Mouse (Mus musculus): ENCODE measurements around the gene Dgke. TPM values are rescaled to one million over a fixed set of nuclear protein-coding genes. Genes with fewer than 3 reads are reported as not detected.
A peak's percentile ranks its signal among the peaks of the same experiment; 100 is the strongest.

Dgke gene
- polyA plus RNA-seq, 1 experiment from 2014 or later: 7.1 TPM

DNA sequence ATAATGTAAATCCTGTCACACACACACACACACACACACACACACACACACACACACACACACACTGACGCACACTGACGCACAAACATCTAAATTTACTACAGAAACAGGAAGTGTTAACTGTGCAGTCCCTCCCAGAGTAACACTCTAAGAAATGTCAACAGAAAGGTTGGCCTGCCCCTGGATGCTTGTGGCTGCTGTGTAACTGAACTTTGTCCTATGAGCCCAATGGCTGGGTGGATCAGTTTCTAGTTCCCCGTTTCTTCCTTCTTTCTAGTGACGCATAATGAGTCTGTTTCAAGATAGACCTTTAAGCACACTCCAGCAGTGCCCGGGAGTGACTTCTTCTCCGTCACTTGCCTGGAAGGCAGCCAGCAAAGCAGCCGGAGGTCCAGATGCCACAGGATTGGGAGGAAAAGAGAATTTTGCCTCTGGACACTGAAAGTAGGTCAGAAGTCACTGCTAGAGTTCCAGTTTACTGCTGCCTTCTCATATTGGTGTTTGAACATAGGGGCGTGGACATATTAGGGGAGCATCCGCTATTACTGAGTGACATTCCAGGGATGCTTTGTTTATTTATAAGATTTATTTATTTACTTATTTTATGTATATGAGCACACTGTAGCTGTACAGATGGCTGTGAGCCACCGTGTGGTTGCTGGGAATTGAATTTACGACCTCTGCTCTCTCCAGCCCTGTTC, 42.3 kb downstream of the Dgke start:
- in situ Hi-C loops (cut with MboI; ENCODE audit: low pct_unique_long_range_greater_than_20kb): no loop called here
- H3K27me3 ChIP-seq: no peaks in the 10 kb centered on the region
- ATAC-seq (peak; percentile 23), DNase-seq (ENCODE audit: low read depth, low spot score) (peak; percentile 41)
- CTCF ChIA-PET: interaction anchor here (1.6 kb wide), 1 partner anchor 31 kb away, joined by 6 read pairs; no protein-coding TSS in a partner anchor
- no peak for TF ChIP-seq CTCF (IDR thresholded peaks at IDR 0.05)
- POLR2A ChIA-PET: no interaction called here

DNA sequence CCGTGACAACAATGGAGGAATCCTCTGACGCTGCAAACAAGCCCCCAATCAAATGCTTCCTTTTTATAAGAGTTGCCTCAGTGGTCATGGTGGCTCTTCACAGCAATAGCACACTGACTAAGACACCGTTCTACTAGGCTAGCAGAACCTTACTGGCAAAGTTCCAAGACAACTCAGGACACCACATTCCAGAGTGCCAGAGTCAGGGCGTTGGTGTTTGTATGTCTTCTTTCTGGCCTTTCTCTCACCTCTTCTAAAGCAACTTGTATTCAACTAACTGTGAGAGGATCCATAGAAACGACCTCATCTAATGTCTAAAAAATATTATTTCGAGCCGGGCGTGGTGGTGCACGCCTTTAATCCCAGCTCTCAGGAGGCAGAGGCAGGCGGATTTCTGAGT, 43.2 kb downstream of the Dgke start:
- in situ Hi-C loops (cut with MboI; ENCODE audit: low pct_unique_long_range_greater_than_20kb): no loop called here
- TF ChIP-seq CTCF (IDR thresholded peaks at IDR 0.05): no peak

DNA sequence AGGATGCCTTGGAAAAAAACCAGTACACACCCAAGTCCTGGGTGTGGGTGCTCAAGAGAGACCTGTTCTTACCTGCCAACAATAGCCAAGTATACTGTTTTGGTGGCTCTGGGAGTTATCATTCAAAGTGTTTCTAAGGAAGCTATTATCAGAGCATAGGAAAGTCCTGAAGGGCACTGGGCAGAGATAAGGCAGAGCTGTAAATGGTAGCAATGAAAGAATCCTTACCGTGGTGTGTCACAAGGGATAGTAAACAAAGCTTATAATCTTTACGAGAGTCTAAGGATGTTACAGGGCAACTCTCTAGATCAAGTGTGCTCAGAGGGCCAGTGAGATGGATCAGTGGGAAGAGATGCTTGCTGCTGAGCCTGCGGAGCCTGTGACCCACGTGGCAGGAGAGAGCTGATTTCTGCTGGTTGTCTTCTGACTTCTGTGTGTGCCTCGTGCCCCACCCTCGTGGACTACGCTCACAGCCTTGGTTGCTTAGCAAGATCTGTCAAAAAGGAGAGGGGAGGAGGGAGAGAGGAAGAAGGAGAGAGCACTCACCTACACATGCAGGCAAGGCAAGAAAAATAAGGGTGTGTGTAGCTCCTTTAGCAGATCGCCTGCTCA, 44.4 kb downstream of the Dgke start:
- DNase-seq (ENCODE audit: low read depth, low spot score): no peak
- H3K27me3 ChIP-seq: no peaks in the 10 kb centered on the region
- TF ChIP-seq CTCF (IDR thresholded peaks at IDR 0.05): no peak
- no peak for ATAC-seq
- POLR2A ChIA-PET: interaction anchor here (0.7 kb wide), 1 partner anchor 938 kb away, joined by 3 read pairs; no protein-coding TSS in a partner anchor
- CTCF ChIA-PET: interaction anchor here (0.7 to 1.6 kb wide), 3 partner anchors 8 to 34 kb away, joined by 3 read pairs; no protein-coding TSS in a partner anchor
- in situ Hi-C loops (cut with MboI; ENCODE audit: low pct_unique_long_range_greater_than_20kb): no loop called here

More for the DNA sequence above, 43.2 kb downstream of the Dgke start:
- DNase-seq (ENCODE audit: low read depth, low spot score) (peak; percentile 78), ATAC-seq (peak; percentile 92)
- no peaks in the 10 kb centered on the region for H3K27me3 ChIP-seq
- ChIA-PET POLR2A (no interaction called here), CTCF (no interaction called here)

DNA sequence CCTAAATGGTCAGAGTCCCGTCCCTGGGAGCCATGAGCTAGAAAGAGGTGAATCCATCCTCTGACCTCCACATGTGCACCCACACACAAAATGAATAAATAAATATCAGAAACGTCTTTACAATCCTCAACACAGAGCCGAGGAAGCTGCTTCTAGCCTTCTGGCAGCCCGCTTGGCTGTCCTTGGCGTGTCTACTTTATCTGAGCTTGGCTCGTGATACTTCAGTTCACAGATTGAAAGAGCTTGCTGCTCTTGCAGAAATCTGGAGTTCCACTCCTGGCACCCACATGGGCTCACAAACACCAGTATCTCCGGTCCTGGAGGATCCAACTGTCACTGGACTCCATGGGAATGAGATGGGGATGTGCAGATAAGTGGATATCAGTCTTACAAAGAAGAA, 45.0 kb downstream of the Dgke start:
- TF ChIP-seq CTCF (IDR thresholded peaks at IDR 0.05): no peak
- H3K27me3 ChIP-seq: no peaks in the 10 kb centered on the region
- in situ Hi-C loops (cut with MboI; ENCODE audit: low pct_unique_long_range_greater_than_20kb): no loop called here
- ATAC-seq: no peak
- DNase-seq (ENCODE audit: low read depth, low spot score): no peak
- CTCF ChIA-PET: interaction anchor here (0.8 to 1.6 kb wide), 4 partner anchors 9 to 34 kb away, joined by 3 to 4 read pairs (median 4); no protein-coding TSS in a partner anchor
- POLR2A ChIA-PET: interaction anchor here (0.7 kb wide), 1 partner anchor 937 kb away, joined by 3 read pairs; no protein-coding TSS in a partner anchor

DNA sequence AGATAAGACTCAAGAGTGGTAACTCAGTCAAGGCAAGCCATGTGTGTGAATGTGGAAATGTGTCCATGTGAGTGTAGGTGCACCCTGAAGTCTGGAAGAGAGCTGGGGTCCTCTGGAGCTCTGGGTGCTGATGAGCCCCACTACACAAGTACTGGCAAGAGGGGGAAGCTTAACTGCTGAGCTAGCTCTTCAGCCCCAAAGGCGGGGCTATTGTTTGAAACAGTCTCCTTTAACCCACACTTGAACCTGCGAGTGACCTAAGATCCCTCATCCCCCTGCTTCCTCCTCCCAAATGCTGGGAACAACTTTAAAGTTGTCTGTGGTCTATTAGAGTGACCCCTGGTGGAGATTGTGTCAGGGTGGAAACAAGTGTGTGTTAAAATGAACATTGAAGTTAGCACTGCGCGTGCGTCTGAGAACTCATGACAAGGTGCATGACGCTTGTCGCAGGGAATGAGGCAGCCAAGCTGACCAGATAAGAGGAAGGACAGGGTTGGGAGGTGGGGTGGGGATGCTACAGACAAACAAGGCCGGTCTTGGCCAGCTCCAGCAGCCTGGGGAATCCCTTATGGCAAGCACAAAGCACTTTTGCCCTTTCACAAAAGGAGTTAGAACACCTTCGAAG, 45.9 kb downstream of the Dgke start:
- POLR2A ChIA-PET: no interaction called here
- DNase-seq (ENCODE audit: low read depth, low spot score) (no peak), ATAC-seq (no peak)
- CTCF ChIA-PET: interaction anchor here (0.8 to 1.6 kb wide), 4 partner anchors 8 to 33 kb away, joined by 3 to 4 read pairs (median 4); no protein-coding TSS in a partner anchor
- in situ Hi-C loops (cut with MboI; ENCODE audit: low pct_unique_long_range_greater_than_20kb): no loop called here
- H3K27me3 ChIP-seq: no peaks in the 10 kb centered on the region
- TF ChIP-seq CTCF (IDR thresholded peaks at IDR 0.05): no peak

DNA sequence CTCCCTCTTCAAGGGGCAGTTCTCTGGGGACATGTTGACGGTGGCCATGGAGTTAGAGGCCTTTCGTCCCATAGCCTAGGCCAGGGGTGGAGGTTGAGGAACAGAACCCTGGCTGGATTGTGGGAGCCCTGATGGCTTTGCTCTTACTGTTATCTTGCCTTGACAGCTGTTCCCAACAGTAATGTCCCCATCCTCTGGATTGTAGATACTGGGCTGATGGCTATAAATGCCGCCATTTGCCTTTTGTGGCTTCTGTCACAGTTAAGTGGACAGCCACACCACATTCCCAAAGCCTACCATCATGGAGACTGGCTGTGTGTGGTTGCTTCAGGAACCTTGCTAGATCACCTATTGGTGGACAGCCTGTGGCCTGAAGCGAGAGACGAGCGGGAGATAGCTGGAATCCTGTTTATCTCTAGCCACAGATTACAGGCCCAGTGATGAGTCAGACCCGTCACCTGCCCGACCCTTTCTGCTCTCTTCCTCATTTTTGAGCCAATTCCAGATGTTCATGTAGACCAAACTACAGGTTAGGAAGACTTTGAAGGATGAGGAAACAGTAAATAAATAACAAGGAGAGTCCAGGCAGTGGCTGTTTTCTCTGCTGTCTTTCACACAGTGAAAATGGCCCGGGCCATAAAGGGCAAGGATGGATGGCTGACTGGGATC, 49.0 kb downstream of the Dgke start:
- DNase-seq (ENCODE audit: low read depth, low spot score) (no peak), ATAC-seq (no peak)
- in situ Hi-C loops (cut with MboI; ENCODE audit: low pct_unique_long_range_greater_than_20kb): no loop called here
- ChIA-PET CTCF (interaction anchor here (0.9 to 1.3 kb wide), 3 partner anchors 19 to 24 kb away, joined by 3 read pairs; no protein-coding TSS in a partner anchor), POLR2A (no interaction called here)
- no peaks in the 10 kb centered on the region for H3K27me3 ChIP-seq
- TF ChIP-seq CTCF (IDR thresholded peaks at IDR 0.05): no peak

DNA sequence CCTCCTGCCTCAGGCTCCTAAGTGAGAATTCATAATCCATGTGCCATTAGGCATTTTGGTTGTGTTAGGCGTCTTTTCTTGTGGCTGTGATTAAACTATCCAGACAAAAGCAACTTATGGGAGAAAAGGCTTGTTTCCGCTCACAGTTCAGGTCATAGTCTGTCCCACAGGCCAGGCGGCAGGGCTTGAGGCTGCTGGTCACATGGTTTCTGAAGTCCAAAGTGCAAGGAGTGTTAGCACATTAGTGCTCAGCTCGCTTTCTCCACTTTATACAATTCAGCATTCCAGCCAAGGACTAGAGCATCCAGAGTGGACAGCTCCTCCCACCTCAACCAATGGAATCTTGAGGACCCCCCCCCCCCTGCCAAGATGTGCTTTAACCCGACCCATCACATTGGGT, 54.4 kb downstream of the Dgke start:
- ChIA-PET CTCF (interaction anchor here (0.9 kb wide), 1 partner anchor 9 kb away, joined by 4 read pairs; no protein-coding TSS in a partner anchor), POLR2A (no interaction called here)
- no peak for DNase-seq (ENCODE audit: low read depth, low spot score)
- ATAC-seq: no peak
- no peak for TF ChIP-seq CTCF (IDR thresholded peaks at IDR 0.05)
- in situ Hi-C loops (cut with MboI; ENCODE audit: low pct_unique_long_range_greater_than_20kb): no loop called here
- no peaks in the 10 kb centered on the region for H3K27me3 ChIP-seq

DNA sequence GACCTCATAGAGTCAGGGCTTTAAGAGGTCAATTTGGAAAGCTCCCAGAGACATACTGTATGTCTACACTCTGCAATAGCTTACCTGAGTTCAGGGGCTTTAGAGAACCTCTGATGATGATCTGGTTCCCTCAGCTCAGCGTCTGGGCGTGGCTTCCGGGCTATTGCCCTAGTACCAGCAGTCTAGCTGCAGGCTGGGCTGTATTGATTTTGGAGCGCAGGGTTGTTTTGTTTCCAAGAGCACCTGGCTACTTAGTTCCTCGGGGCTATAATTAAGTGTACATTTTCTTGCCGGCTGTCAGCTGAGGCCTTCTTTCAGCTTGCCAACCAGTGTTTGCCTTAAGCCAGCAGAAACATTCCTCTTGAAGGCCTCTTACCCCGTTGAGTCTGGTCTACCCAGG, 57.2 kb downstream of the Dgke start:
- in situ Hi-C loops (cut with MboI; ENCODE audit: low pct_unique_long_range_greater_than_20kb): no loop called here
- no peak for TF ChIP-seq CTCF (IDR thresholded peaks at IDR 0.05)
- no peaks in the 10 kb centered on the region for H3K27me3 ChIP-seq
- DNase-seq (ENCODE audit: low read depth, low spot score) (no peak), ATAC-seq (no peak)
- ChIA-PET CTCF (interaction anchor here (1.2 kb wide), 1 partner anchor 9 kb away, joined by 3 read pairs; no protein-coding TSS in a partner anchor), POLR2A (no interaction called here)

DNA sequence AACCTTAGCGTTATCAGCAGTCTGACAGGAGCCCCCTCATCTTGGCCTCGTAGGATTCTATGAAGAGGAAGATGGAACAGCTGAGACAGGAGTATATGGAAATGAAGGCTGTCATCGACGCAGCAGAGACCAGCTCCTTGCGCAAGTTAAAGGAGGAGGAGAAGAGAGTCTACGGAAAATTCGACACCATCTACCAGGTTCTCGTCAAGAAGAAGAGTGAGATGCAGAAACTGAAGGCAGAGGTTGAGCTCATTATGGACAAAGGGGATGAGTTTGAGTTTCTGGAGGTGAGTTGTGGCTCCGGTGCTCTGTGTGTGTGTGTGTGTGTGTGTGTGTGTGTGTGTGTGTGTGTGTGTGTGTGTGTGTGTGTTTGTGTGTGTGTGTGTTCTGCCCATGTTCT, 57.6 kb downstream of the Dgke start:
- ATAC-seq (no peak), DNase-seq (ENCODE audit: low read depth, low spot score) (no peak)
- in situ Hi-C loops (cut with MboI; ENCODE audit: low pct_unique_long_range_greater_than_20kb): no loop called here
- POLR2A ChIA-PET: no interaction called here
- no peaks in the 10 kb centered on the region for H3K27me3 ChIP-seq
- CTCF ChIA-PET: interaction anchor here (1.2 kb wide), 1 partner anchor 9 kb away, joined by 3 read pairs; no protein-coding TSS in a partner anchor
- no peak for TF ChIP-seq CTCF (IDR thresholded peaks at IDR 0.05)

DNA sequence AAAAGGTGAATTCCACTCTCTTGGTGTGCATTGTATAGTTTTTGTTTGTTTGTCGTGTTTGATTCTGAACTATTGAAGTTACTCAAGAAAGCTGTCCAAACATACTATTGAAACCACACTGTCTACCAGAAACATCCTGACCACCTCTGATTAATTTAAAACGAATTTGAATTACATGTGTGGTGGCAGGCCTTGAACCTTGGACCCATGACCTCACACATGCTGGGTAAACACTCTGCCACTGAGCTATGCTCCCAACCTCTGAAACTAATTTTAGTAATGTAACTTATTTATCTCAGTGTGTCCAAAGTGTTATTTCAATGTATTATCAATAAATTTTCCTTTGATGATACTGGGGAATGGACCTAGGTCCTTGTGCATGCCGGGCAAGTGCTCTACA, 59.1 kb downstream of the Dgke start:
- TF ChIP-seq CTCF (IDR thresholded peaks at IDR 0.05): no peak
- ATAC-seq: no peak
- POLR2A ChIA-PET: no interaction called here
- in situ Hi-C loops (cut with MboI; ENCODE audit: low pct_unique_long_range_greater_than_20kb): no loop called here
- CTCF ChIA-PET: interaction anchor here (0.9 kb wide), 1 partner anchor 12 kb away, joined by 6 read pairs; no protein-coding TSS in a partner anchor
- DNase-seq (ENCODE audit: low read depth, low spot score): no peak
- no peaks in the 10 kb centered on the region for H3K27me3 ChIP-seq
